Mouse (Mus musculus): ENCODE measurements at regions not wholly inside any gene's neighbourhood (a gene's known extent, or its start where the extent isn't known, plus 50 kb on each side); places are given as distances from the start of the nearest gene placed in this dataset.

DNA sequence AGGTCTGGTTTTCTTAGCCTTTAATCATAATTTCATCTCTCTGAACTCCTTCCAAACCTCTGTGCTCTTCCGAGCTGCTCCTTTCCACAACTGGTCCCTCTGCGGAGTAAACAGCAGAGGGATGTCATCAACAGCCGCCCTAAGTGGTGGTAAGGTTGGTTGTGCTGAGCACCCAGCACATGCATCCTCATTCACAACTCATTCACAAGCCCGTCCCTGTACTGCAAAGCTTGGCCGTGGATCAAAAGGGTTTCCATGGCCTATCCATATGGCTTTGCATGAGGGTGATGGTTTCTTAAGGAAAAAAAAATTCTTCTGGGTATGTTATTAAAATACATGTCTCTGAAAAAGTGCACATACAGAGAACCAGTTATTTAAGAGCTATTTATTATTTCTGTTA is 828.6 kb upstream of the Sox9 start:
- TF ChIP-seq CEBPB (IDR thresholded peaks at IDR 0.05; ENCODE audit: insufficient read depth, poor library complexity, severe bottlenecking): no peak
- no peak for TF ChIP-seq MYOG (IDR thresholded peaks at IDR 0.05; ENCODE audit: control insufficient read depth in 1 of 3, insufficient read depth in 1 of 3, insufficient read length in 2 of 3, low read depth in 2 of 3)
